Mouse (Mus musculus) lung, postnatal 0 days (tissue): ENCODE data around the gene Adcy3. TPM values are rescaled to one million over a fixed set of nuclear protein-coding genes. Genes with fewer than 3 reads are reported as not detected.
"Not testable (repeated sequence)": the region's sequence is repeated elsewhere in the genome, so short reads cannot be mapped to it uniquely, and the experiment has no call there.

Source experiments
- ATAC-seq: fragments of 200-750 bp; cut with Nextera tagmentation; 2 replicates; pipeline ENCODE4 v1.8.0; 2017; ENCODE audit warnings: moderate library complexity
- DNase-seq: peaks from one replicate; pipeline ENCODE4 v3.0.0-alpha.2; 2016; ENCODE audit warnings: low spot score
- H3K27ac ChIP-seq: fragments of 300-500 bp; sonication (generic); 2 replicates; pipeline ENCODE4 v1.5.1; 2014; ENCODE audit warnings: antibody characterized with exemption, mild to moderate bottlenecking, low read length, mixed read lengths
- H3K27me3 ChIP-seq: fragments of 300-500 bp; sonication (generic); replicated peaks from 2 replicates; pipeline ENCODE4 v1.6.1; 2014; ENCODE audit warnings: low read length, mixed read lengths; ENCODE audit not compliant: insufficient read depth
- H3K36me3 ChIP-seq: fragments of 300-500 bp; sonication (generic); 2 replicates; pipeline ENCODE4 v1.6.1; 2014; ENCODE audit warnings: low read length, mixed read lengths; ENCODE audit not compliant: insufficient read depth
- H3K4me1 ChIP-seq: fragments of 300-500 bp; sonication (generic); 2 replicates; pipeline ENCODE4 v1.6.1; 2014; ENCODE audit warnings: antibody characterized with exemption, low read depth, low read length, mixed read lengths; ENCODE audit not compliant: insufficient read depth
- H3K4me2 ChIP-seq: fragments of 300-500 bp; sonication (generic); replicated peaks from 2 replicates; pipeline ENCODE4 v1.6.1; 2014; ENCODE audit warnings: low read depth, mild to moderate bottlenecking, low read length, moderate library complexity, mixed read lengths
- H3K4me3 ChIP-seq: fragments of 300-500 bp; sonication (generic); 2 replicates; pipeline ENCODE4 v1.5.1; 2014; ENCODE audit warnings: low read depth, low read length
- H3K9ac ChIP-seq: fragments of 300-500 bp; sonication (generic); replicated peaks from 2 replicates; pipeline ENCODE4 v1.6.1; 2014; ENCODE audit warnings: low read depth, mild to moderate bottlenecking
- H3K9me3 ChIP-seq: fragments of 300-500 bp; sonication (generic); 2 replicates; pipeline ENCODE4 v1.6.1; 2016; ENCODE audit warnings: low read length, mixed read lengths
- CTCF ChIP-seq: IDR thresholded peaks from 2 replicates; pipeline ENCODE4 v1.5.1; 2016; ENCODE audit warnings: antibody characterized with exemption, mild to moderate bottlenecking
- EP300 ChIP-seq: IDR thresholded peaks from 2 replicates; pipeline ENCODE4 v1.6.1; 2016; ENCODE audit warnings: antibody characterized with exemption, mild to moderate bottlenecking, control low read depth
- WGBS: fragments of 180-500 bp; shearing (Covaris S2); extraction: QIAGEN DNeasy Blood & Tissue Kit; methylation state at CpG from one replicate; pipeline ENCODE4 v1.1.7; 2014; 5-methylcytosine and 5-hydroxymethylcytosine counted together
- polyA plus RNA-seq: library from polyadenylated mRNA; unstranded; fragments of >200 nt; fragmentation: Nextera tagmentation; extraction: Ambion mirVana; gene quantifications from 2 replicates; pipeline ENCODE4 v1.2.1, GENCODE M21; 2015

Gene Adcy3
- polyA plus RNA-seq, 1 experiment from 2014 or later: 4.9 TPM

DNA sequence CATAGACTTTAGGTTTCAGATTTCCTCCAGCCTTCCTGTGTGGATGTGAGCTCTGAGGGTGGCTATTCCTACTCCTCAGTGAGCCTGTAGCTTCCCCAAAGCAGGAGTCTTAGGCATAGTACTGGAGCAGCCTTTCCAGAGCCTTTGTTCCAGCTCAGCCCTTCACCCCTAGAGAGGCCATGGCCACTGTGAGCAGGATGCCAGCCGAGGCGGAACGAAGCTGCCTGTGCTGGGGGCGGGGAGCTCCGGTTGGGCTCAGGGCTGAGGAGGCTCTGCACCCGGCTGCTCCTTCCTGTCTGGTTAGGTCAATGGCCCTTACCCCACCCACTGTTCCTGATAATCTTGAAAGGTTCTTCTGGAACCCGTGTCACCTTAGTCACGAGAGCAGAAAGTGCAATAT is 80.0 kb downstream of the Adcy3 start:
- Histone ChIP-seq H3K9me3 (no peaks in the 10 kb centered on the region), H3K27ac (no peak overlapping the region), H3K36me3 (peaks cover 20% of the 10 kb centered on the region; the same call in 1 of the 2 replicates), H3K9ac (no peak overlapping the region), H3K27me3 (no peaks in the 10 kb centered on the region), H3K4me2 (no peak overlapping the region), H3K4me3 (no peak overlapping the region), H3K4me1 (no peaks in the 10 kb centered on the region)
- TF ChIP-seq CTCF (no peak), EP300 (no peak)
- 57% methylated on average over 8 of the region's 8 CpGs for WGBS
- DNase-seq (peak; percentile 10), ATAC-seq (no peak)

DNA sequence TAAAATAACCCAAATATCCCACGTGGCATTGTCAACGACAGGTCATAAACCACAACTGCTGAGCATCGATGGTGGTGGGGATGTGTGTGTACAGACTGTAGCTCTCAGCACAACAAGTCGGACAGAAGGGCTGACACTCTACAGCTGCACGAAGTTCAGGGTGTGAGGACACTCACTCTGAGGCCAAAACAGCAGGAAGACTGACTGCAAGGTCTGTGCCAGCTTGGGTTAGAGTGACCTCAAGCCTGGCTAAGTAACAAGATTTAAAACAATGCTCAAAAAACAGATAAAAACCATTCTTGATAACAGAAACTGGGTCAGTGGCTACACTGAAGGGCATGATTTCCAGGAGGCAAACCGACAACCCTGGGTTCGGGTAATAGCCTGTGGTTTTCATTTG is 97.3 kb downstream of the Adcy3 start:
- no peak overlapping the region for H3K4me2 ChIP-seq
- H3K27ac ChIP-seq: no peak overlapping the region
- ATAC-seq: no peak
- no peak for TF ChIP-seq CTCF
- TF ChIP-seq EP300: no peak
- H3K9me3 ChIP-seq: no peaks in the 10 kb centered on the region
- no peak overlapping the region for H3K9ac ChIP-seq
- H3K36me3 ChIP-seq: no peaks in the 10 kb centered on the region; the same call in 1 of the 2 replicates
- H3K4me1 ChIP-seq: no peaks in the 10 kb centered on the region; the same call in 1 of the 2 replicates
- no peak for DNase-seq
- H3K27me3 ChIP-seq: no peaks in the 10 kb centered on the region
- 85% methylated on average over 7 of the region's 7 CpGs for WGBS
- H3K4me3 ChIP-seq: no peak overlapping the region

DNA sequence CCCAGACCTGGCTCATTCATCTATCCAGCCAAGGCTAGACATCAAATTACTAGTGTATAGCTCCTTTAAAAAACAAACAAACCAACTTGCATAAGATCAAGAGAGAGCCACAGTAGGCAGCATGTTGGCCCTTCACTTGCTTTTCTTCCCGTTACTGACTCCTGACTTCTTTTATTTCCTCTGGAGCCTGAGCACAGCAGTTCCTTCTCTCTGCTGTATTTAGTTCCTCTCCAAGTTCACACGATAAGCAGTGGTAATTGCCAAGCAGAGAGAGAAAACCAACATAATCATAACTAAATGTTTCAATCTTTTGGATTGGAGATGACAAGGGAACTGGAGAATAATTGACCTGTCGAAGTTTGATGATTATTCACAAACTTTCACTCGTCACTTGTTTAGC is 99.9 kb downstream of the Adcy3 start:
- DNase-seq: no peak
- WGBS: 32% methylated on average over 4 of the region's 4 CpGs
- TF ChIP-seq EP300 (no peak), CTCF (no peak)
- Histone ChIP-seq H3K36me3 (no peaks in the 10 kb centered on the region; the same call in 1 of the 2 replicates), H3K4me1 (no peaks in the 10 kb centered on the region; the same call in 1 of the 2 replicates), H3K9me3 (no peaks in the 10 kb centered on the region), H3K9ac (no peak overlapping the region), H3K4me3 (no peak overlapping the region), H3K4me2 (peak overlapping the region; percentile 52), H3K27ac (no peak overlapping the region), H3K27me3 (no peaks in the 10 kb centered on the region)
- no peak for ATAC-seq

DNA sequence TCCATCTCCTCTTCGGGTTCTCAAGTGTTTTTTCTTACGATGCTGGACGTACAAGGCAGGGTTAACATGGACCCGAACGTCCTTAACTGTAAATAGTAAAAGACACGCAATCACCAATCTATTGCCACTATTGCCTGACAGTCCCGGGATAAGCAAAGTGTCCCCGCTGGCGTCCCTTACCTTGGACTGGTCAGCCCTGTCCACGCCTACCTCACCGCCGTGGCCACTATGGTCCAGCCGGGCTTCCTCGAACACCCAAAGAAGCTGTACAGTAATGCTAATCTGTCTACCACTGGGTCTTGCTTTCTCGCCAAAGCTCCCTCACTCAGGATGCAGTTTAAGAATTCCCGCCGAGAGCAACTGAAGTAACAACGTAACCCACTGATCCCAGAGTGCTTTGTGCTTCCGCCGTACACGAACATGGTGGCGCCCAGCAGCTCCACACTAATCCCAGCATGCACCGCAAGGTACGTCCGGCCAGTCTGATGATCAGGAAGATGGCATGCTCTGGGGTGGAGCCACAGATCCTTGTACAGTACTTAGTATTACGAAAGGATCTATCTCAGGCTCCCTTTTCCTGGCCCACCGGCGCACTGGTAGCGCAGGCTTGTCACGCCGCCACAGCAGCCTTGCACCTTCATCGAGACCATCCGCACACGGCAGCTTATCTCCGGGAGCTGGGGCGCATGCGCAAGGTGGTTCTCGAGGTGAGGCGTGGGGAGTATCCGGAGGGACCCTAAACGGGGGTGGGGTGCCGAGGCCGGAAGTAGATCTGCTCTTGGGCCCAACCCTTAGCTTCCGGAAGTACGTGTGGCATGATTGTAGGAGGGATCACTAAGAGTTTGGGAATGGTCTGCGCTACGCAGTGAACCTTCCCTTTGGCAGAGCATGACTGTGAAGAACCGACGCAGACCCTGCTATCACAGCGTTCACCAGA is 100.9 kb downstream of the Adcy3 start, which contains the start of the genes Ptrhd1 and Cenpo:
TSS of gene Ptrhd1 (plus strand) at position 456 of the 937 bp plus-strand sequence.
TSS of gene Cenpo (minus strand) at position 723 of the 937 bp plus-strand sequence.
- Histone ChIP-seq H3K27me3 (no peaks in the 10 kb centered on the region), H3K27ac (peak within 1 kb of the TSS; percentile 94), H3K9me3 (no peaks in the 10 kb centered on the region), H3K9ac (peak within 1 kb of the TSS; percentile 51), H3K36me3 (no peaks in the 10 kb centered on the region; the same call in 1 of the 2 replicates), H3K4me2 (peak within 1 kb of the TSS; percentile 52), H3K4me3 (peak within 1 kb of the TSS; percentile 63), H3K4me1 (no peaks in the 10 kb centered on the region; the same call in 1 of the 2 replicates)
- under 1% methylated on average over 50 of the region's 50 CpGs for WGBS
- peak; percentile 99 for ATAC-seq
- DNase-seq: peak; percentile 99
- no peak for TF ChIP-seq CTCF
- no peak for TF ChIP-seq EP300

DNA sequence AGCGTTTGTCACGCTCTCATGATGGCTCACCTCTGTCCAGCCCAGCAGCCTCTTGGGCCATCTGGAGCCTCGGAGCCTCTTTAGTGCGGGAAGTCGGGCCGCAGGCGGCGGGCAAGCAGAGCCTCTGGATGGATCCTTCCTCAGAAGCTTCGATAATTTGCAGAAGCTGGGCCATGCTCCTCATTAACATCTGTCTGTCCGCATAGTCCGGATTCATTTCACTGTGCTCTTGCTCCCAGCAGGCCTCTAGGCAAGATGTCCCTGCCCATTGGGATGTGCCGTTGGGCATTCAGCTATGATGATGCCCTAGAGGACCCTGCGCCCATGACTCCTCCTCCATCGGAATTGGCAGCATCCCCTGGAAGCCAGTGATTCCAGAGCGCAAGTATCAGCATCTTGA is 104.6 kb downstream of the Adcy3 start:
- Histone ChIP-seq H3K4me2 (no peak overlapping the region), H3K9me3 (no peaks in the 10 kb centered on the region), H3K9ac (no peak overlapping the region), H3K27ac (no peak overlapping the region), H3K4me3 (no peak overlapping the region), H3K36me3 (no peaks in the 10 kb centered on the region), H3K27me3 (no peaks in the 10 kb centered on the region), H3K4me1 (no peaks in the 10 kb centered on the region; the same call in 1 of the 2 replicates)
- ATAC-seq (no peak), DNase-seq (no peak)
- TF ChIP-seq EP300 (no peak), CTCF (no peak)
- WGBS: 96% methylated on average over 15 of the region's 15 CpGs

DNA sequence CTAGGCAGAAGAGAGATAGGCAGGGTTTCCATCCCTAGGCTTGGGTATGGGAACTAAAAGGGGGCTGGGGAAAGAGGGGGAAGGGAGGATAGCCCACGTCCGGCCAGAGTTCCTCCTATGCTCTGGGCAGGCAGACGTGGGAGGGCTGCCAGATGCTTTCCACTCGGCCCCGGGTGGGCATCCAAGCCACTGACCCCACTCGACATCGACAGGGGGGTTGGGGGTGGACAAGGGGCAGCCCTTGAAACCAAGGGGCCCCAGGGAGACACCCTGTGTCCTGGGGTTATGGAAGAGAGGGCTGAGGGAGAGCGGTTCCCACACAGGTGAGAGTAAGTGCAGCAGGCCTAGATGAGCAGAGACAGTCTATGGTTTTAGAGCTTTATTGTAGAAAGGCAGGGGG is 107.4 kb downstream of the Adcy3 start:
- not testable (repeated sequence) for H3K36me3 ChIP-seq, H3K9me3 ChIP-seq, H3K4me1 ChIP-seq, ATAC-seq, DNase-seq, H3K27ac ChIP-seq, H3K4me2 ChIP-seq, H3K4me3 ChIP-seq, H3K27me3 ChIP-seq, H3K9ac ChIP-seq
- 63% methylated on average over 8 of the region's 8 CpGs for WGBS
